Mouse (Mus musculus) cerebellum, adult 2 months (tissue): Measurements from ENCODE around the gene Npc1l1. TPM values are rescaled to one million over a fixed set of nuclear protein-coding genes. Genes with fewer than 3 reads are reported as not detected.

Experiments
- DNase-seq, 2 experiments: peaks; one replicate each; pipeline ENCODE4 v3.0.0; 2021
- H3K27ac ChIP-seq: fragments of 200-500 bp; 2 replicates; pipeline ENCODE4 v1.5.1; 2012; ENCODE audit warnings: low read length, control low read depth, inconsistent platforms; ENCODE audit not compliant: insufficient read depth
- H3K27me3 ChIP-seq: fragments of 200-500 bp; 2 replicates; pipeline ENCODE4 v1.6.1; 2012; ENCODE audit warnings: inconsistent platforms, mild to moderate bottlenecking, low read length, moderate library complexity; ENCODE audit not compliant: control insufficient read depth, insufficient read depth
- H3K4me1 ChIP-seq: fragments of 200-500 bp; 2 replicates; pipeline ENCODE4 v1.6.1; 2011; ENCODE audit warnings: low read length; ENCODE audit not compliant: control insufficient read depth, insufficient read depth
- H3K4me3 ChIP-seq: fragments of 200-500 bp; replicated peaks from 2 replicates; pipeline ENCODE3; 2011; ENCODE audit warnings: mild to moderate bottlenecking, low read depth, low read length, control low read depth; ENCODE audit not compliant: insufficient read depth
- CTCF ChIP-seq: fragments of 200-500 bp; IDR thresholded peaks from 2 replicates; pipeline ENCODE4 v1.5.1; 2011; ENCODE audit warnings: low read depth, mild to moderate bottlenecking, control low read depth, low read length, moderate library complexity, borderline replicate concordance; ENCODE audit not compliant: insufficient read depth
- POLR2A ChIP-seq: fragments of 200-500 bp; IDR thresholded peaks from 2 replicates; pipeline ENCODE4 v1.6.1; 2011; ENCODE audit warnings: low read length, control low read depth, borderline replicate concordance; ENCODE audit not compliant: insufficient read depth
- WGBS: fragments of 180-500 bp; shearing (Covaris S2); methylation state at CpG from one replicate; pipeline ENCODE4 v1.1.7; 2018; 5-methylcytosine and 5-hydroxymethylcytosine counted together
- polyA plus RNA-seq: library from polyadenylated mRNA; depleted of rRNA; stranded (reverse); fragments of >200 nt; gene quantifications from 2 replicates; pipeline ENCODE4 v1.2.3, GENCODE M21; 2012

Gene Npc1l1
- polyA plus RNA-seq, 1 experiment = 1.2 TPM

DNA sequence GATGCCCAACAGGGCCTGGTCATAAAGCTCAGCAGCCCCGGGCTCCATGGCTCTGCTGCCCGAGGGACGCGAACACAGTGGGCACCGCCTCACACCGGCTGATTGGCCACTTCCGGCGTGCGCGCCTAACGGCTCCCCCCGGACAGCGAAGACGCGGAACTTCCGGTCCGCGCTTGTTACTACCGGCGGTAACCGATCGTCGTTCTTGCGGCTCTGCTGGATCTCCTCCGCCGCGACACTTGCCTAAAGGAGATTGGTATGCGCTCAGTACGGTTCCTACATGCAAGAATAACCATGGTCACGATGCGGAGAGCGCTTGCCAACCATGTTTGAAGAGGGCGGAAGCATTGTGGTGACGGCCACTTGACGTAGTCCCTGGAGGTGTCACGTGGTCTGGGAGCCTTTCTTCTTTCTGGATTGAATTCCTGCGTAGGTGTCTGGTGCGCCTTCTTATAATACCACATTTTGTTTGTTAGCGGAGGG lies 29.8 kb downstream of the Npc1l1 start, which contains the start of gene Nudcd3:
Nudcd3 (minus strand) TSS at position 329 of the 483 bp plus-strand sequence.
- H3K4me3 ChIP-seq = peak within 1 kb of the TSS; percentile 80
- DNase-seq = peak; percentile 90 to 93
- no peak for TF ChIP-seq CTCF
- peak; percentile 73 for TF ChIP-seq POLR2A
- no peaks in the 10 kb centered on the region; the same call in 1 of the 2 replicates for H3K27me3 ChIP-seq
- peak within 1 kb of the TSS; percentile 91 for H3K27ac ChIP-seq
- under 1% methylated on average over 39 of the region's 39 CpGs for WGBS
- H3K4me1 ChIP-seq = no peaks in the 10 kb centered on the region; the same call in 1 of the 2 replicates

DNA sequence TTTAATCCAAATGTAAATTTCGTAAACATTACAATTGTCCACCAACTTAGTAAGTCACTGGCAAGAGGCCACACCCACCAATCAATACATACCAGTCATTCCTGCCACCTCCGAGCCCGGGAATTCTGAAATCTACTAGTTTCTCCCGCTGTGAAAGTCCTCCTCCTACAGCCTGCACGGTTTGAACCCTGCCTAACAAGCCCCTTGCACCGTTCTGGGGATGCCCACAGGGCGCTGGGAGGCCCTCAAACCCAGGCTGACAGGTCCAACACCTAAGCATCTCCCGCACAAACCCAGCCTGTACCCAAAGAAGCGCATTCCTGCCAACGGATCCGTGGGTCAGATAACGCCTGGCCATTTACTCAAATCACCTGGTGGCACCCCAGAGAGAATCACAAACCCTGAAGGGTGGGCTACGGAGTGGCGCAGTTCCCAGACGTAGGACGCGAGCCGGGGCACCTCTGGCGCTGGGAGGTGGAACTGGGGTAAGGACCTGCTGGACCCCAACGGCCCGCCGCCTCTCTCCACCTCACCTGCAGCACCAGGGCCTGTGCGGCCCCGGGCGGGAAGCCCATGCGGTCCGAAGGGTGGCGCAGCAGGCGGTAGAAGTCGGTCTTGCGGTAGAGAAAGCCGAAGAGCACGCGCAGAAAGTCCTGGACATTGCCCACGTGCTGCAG lies 30.4 kb downstream of the Npc1l1 start, which contains the start of gene A730071L15Rik:
A730071L15Rik (plus strand) TSS at position 620 of the 677 bp plus-strand sequence.
- Histone ChIP-seq H3K4me1 (no peaks in the 10 kb centered on the region; the same call in 1 of the 2 replicates), H3K27me3 (no peaks in the 10 kb centered on the region), H3K27ac (peak within 1 kb of the TSS; percentile 91), H3K4me3 (peak within 1 kb of the TSS; percentile 80)
- TF ChIP-seq CTCF (no peak), POLR2A (no peak)
- WGBS = 1% methylated on average over 35 of the region's 35 CpGs
- peak in 1 of 2 experiments; percentile 34 for DNase-seq

- WGBS = 76% methylated on average over 4 of the region's 4 CpGs
- Histone ChIP-seq H3K4me1 (no peaks in the 10 kb centered on the region; the same call in 1 of the 2 replicates), H3K4me3 (no peak overlapping the region), H3K27me3 (no peaks in the 10 kb centered on the region), H3K27ac (no peak overlapping the region)
- DNase-seq = no peak
- no peak for TF ChIP-seq POLR2A
- no peak for TF ChIP-seq CTCF
Measured at GRCm38 (mm10) chr11:6198449-6198848, 31.5 kb downstream of the Npc1l1 start.

- no peaks in the 10 kb centered on the region; the same call in 1 of the 2 replicates for H3K4me1 ChIP-seq
- TF ChIP-seq CTCF = no peak
- TF ChIP-seq POLR2A = no peak
- 89% methylated on average over 8 of the region's 8 CpGs for WGBS
- H3K27ac ChIP-seq = no peak overlapping the region
- H3K27me3 ChIP-seq = no peaks in the 10 kb centered on the region
- DNase-seq = no peak
- no peak overlapping the region for H3K4me3 ChIP-seq
Measured at GRCm38 (mm10) chr11:6196780-6197179, 33.2 kb downstream of the Npc1l1 start.

DNA sequence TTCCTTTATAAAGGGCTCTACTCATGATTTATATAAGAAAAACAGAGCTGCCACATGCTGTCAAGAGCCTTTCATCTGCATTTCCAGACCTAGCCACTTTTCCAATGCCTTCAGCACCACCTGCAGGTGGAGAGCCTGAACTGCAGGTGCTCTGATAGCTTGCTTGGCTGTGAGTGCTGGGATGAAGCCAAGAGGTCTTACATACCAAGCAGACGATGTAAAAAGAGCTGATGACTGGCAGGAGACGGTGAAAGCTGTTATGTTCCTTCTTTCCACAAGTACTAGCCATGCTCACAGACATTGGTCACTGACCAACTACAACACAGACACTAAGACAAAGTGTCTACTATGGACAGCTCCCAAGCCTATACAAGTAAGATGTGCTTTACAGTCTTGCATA lies 42.1 kb downstream of the Npc1l1 start:
- WGBS = 0% methylated on average over 2 of the region's 2 CpGs
- DNase-seq = peak; percentile 95 to 98
- Histone ChIP-seq H3K4me1 (peaks cover 7% of the 10 kb centered on the region), H3K27me3 (no peaks in the 10 kb centered on the region), H3K4me3 (no peak overlapping the region), H3K27ac (peak overlapping the region; percentile 58; the same call in 1 of the 2 replicates)
- TF ChIP-seq POLR2A (no peak), CTCF (peak; percentile 99)

GRCm38 (mm10) chr11:6187399-6187798 lies 42.5 kb downstream of the Npc1l1 start:
- no peak for DNase-seq
- no peak for TF ChIP-seq CTCF
- TF ChIP-seq POLR2A = no peak
- Histone ChIP-seq H3K4me3 (no peak overlapping the region), H3K27ac (peak overlapping the region; percentile 58), H3K4me1 (peaks cover 7% of the 10 kb centered on the region), H3K27me3 (no peaks in the 10 kb centered on the region)
- WGBS = 67% methylated on average over 3 of the region's 3 CpGs

- peaks cover 8% of the 10 kb centered on the region for H3K4me1 ChIP-seq
- H3K4me3 ChIP-seq = no peak overlapping the region
- no peak for DNase-seq
- no peaks in the 10 kb centered on the region for H3K27me3 ChIP-seq
- H3K27ac ChIP-seq = no peak overlapping the region
- TF ChIP-seq CTCF = no peak
- 55% methylated on average over 11 of the region's 11 CpGs for WGBS
Measured at GRCm38 (mm10) chr11:6184202-6184935, 45.6 kb downstream of the Npc1l1 start.

DNA sequence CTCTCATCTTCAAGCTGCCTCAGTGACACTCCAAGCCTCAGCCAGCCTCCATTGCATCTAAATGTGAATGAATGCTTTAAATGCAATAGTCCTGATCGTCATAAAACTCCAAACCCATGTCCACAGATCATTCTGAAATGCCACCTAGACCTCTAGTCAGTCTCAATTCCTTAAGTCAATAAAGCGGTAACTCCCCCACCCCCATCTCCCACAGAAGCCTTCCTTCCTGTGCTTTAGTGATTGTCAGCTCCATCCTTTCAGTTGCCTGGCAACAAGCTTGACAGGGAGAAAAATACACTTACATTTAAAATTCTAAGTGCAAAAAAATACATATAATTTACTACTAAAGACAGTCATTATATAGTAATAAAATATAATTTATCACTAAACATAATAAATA lies 46.7 kb downstream of the Npc1l1 start:
- DNase-seq = no peak
- Histone ChIP-seq H3K27ac (no peak overlapping the region), H3K4me3 (no peak overlapping the region), H3K4me1 (peaks cover 14% of the 10 kb centered on the region), H3K27me3 (no peaks in the 10 kb centered on the region)
- no peak for TF ChIP-seq CTCF
- TF ChIP-seq POLR2A = no peak
- WGBS = 85% methylated on average over 2 of the region's 2 CpGs
